Mouse (Mus musculus): Measurements from ENCODE around the gene Vrk2. TPM values are rescaled to one million over a fixed set of nuclear protein-coding genes. Genes with fewer than 3 reads are reported as not detected.

Vrk2 gene
- total RNA-seq, 2 experiments from 2014 or later: 2.3 to 5.0 TPM

DNA sequence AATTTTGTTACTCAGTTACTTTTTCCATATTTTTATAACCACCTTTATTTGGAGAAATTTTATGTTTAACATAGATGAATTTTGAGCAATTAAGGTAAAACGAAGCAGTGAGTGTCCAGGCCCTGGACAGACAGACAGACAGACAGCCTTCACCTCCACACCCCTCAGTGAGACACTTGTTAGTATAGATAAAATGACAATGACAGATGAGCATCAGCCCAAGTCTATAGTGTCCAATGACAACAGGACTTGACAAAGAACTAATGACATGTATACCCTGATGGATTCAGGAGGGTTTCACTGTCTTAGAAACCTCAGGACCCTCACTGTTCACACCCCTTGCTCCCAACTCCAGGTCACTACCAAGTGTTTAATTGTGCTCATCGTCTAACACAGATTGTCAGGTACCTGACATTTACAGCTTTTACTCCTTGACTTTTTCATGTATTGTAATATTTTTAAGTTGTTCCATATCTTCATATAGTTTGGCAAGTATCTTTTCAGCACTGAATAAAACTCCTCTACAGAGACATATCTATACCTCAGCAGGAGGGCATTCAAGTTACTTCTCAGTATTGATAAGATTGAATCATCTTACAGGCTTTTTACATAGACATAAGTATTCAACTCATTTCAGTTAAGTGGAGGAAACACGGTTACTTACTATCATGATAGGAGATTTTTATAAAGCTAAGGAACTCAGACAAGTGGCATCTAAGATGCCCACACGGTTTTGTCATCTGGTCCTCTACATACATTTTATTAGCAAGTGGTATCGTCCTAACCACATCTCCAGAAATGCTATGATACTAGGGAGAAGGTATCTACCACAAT, 60.6 kb downstream of the Vrk2 start:
- intact Hi-C loops (cut with DNase I): no loop called here

DNA sequence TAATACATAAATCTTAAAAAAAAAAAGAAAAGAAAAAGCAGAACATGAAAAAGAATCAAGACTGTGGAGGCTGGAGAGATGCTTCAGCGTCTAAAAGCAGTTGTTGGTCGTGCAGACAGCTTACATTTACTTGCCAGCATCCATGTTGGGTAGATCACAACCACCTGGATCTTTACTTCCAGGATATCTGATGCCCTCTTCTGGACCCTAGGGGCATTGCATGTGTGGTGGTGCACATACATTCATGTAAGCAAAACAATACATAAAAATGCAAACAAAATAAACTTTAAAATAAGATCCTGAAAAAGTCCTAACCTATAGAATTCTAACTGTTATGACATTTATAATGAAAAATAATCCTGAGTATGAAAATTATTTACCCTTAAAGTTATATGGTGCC, 66.9 kb downstream of the Vrk2 start:
- DNase-seq (ENCODE audit: extremely low spot score in 1 of 2, low spot score in 2 of 2): no peak
- intact Hi-C loops (cut with DNase I): no loop called here
- no peak overlapping the region for H3K4me3 ChIP-seq
- H3K27ac ChIP-seq: no peak overlapping the region
- no peak; the same call in 1 of the 2 replicates for TF ChIP-seq CTCF (IDR thresholded peaks at IDR 0.05)

More for the DNA sequence above, 60.6 kb downstream of the Vrk2 start:
- DNase-seq (ENCODE audit: extremely low spot score in 1 of 2, low spot score in 2 of 2): no peak
- Histone ChIP-seq H3K27ac (no peak overlapping the region), H3K4me3 (no peak overlapping the region)
- no peak for TF ChIP-seq CTCF (IDR thresholded peaks at IDR 0.05)

DNA sequence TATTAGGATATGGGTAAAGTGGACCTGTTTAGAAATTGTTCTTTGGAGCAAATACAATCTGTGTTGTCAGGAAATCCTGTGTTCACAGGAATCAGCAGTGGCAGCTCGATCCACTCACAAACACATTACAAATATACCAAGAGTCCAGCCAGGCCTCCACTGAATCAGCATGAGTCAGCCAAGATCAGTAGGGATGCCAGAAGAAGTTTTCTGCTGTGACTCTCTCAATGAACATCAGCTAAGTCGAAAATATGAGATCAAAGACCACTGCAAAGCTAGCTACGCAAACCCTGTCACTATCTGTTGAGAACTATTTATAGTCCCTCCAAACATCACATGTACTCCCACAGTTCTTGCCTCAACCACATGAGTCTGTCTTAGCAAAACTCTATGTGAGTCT, 74.8 kb downstream of the Vrk2 start:
- intact Hi-C loops (cut with DNase I): no loop called here
- no peak overlapping the region for H3K4me3 ChIP-seq
- no peak for TF ChIP-seq CTCF (IDR thresholded peaks at IDR 0.05)
- no peak overlapping the region for H3K27ac ChIP-seq
- DNase-seq (ENCODE audit: extremely low spot score in 1 of 2, low spot score in 2 of 2): no peak

DNA sequence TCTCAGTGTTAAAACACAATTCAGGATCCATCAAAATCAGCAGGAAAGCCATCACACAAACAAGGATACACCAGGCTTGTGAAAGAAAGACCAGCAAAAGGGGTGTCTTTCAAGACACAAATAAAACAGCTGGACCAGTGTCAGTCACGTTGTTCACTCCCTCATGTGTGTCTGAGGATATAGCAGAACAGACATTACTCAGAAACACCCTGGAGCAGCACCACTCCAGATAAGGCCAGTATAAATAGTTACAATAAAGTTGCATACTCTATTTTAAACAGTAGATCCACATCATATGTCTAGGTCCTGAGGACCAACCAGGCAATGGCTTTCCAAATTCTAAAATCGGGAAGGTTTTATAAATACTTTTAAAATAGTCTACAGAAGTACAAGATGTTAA, 77.7 kb downstream of the Vrk2 start:
- intact Hi-C loops (cut with DNase I): no loop called here
- no peak overlapping the region for H3K27ac ChIP-seq
- no peak for DNase-seq (ENCODE audit: extremely low spot score in 1 of 2, low spot score in 2 of 2)
- H3K4me3 ChIP-seq: no peak overlapping the region
- TF ChIP-seq CTCF (IDR thresholded peaks at IDR 0.05): no peak

DNA sequence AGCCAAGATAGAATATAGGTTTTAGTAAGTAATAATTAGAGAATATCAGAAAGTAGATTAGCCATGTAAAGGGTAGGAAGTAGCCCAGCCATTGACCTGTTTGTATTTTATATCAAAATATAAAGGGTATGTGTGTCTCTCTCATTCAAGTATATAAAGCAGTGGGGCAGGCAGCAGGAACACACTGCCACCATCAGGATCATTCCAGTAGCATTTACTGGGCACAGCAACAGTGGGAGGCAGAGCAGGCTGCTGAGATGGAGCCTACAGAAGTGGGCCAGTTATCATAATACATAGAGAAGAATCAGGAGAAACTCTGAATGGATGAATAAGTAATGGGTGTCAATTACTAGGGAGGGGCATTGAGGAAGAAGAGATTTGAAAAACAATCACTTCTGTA, 80.1 kb downstream of the Vrk2 start:
- H3K4me3 ChIP-seq: no peak overlapping the region
- no peak overlapping the region for H3K27ac ChIP-seq
- intact Hi-C loops (cut with DNase I): no loop called here
- DNase-seq (ENCODE audit: extremely low spot score in 1 of 2, low spot score in 2 of 2): no peak
- peak; percentile 3; the same call in 1 of the 2 replicates for TF ChIP-seq CTCF (IDR thresholded peaks at IDR 0.05)

DNA sequence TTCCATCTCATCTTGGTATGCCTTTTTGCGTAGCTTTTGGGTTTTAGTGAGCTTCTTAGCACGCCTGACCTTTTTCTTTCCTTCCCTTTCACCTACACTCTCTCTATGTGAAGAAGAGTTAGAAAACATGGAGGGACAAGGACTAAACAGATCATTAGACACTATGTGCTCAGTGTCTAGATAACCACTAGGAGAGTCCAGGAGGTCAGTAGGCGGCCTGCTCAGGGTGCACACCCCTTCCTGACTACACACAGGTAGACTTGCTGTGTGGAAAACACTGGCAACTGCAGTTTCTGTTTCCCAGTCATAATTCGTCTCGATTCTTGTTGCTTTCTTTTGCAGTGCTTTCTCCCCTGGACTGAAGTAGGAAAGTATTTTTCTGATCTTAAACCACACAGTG, 97.8 kb downstream of the Vrk2 start:
- H3K27ac ChIP-seq: no peak overlapping the region

DNA sequence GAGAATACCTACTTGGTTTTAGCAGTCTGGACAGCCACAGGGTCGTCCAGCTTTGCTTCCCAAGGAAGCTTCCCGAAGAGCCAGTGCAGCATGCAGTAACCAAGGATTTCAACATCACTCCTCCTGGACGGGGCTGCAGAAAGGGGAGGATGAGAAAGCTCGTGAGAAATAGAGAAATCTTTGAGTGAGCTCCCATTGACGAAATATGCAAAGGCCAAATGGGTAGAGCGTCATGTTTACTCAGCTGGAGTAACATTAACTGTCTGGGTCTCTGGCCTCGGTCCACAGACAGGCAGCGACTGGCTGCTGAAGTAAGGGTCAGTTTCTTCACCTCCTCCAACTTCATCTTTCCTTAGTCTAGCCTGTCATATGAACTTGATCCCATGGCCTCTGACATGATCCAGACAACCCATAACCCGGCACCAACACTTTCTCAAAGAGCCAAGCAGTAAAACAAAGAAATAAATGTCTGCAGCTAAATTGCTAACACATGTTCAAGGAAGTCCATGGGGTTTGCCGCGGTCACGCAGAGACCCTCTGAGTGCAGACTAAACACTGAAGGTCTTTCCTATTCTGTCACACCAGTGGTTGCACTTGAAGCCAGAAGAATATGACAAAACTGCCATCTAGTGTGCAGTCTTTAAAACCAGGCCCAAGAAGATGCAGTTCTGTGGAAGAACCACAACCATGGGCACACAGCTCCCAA, 103.9 kb downstream of the Vrk2 start:
- no peak overlapping the region for H3K27ac ChIP-seq
- peak; percentile 19 to 23 for DNase-seq (ENCODE audit: extremely low spot score in 1 of 2, low spot score in 2 of 2)
- intact Hi-C loops (cut with DNase I): loop anchor here (5.0 to 10.0 kb wide), 2 partner anchors 283 to 295 kb away; no protein-coding TSS in a partner anchor
- no peak overlapping the region for H3K4me3 ChIP-seq
- peak; percentile 65 for TF ChIP-seq CTCF (IDR thresholded peaks at IDR 0.05)

More for the DNA sequence above, 97.8 kb downstream of the Vrk2 start:
- no peak overlapping the region for H3K4me3 ChIP-seq
- no peak for DNase-seq (ENCODE audit: extremely low spot score in 1 of 2, low spot score in 2 of 2)
- intact Hi-C loops (cut with DNase I): loop anchor here (10.0 kb wide), 1 partner anchor 289 kb away; no protein-coding TSS in a partner anchor
- TF ChIP-seq CTCF (IDR thresholded peaks at IDR 0.05): no peak

DNA sequence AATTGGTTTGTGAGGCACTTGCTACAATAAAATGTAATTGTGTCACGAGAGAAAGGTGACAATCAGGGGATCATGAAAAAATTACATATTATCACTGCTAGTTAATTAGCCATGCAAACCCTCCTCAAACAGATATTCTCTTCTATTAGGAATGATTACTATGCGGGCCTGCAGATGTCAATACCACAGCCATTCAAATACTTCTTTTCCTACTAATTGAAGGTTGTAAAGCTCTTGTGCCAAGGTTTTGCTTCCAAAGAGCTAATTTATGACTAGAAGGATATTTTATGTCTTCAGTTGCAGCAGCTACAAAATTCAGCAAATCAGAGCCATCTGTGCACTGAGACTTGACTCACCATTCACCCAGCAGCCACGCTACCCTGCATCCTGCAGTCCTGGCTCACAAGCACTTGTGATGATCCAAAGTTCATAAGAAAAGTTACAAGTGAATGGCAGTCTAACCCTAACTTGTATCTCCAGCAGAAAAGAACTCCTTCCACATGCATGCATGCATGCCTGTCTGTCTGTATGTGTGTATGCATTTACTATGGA, 112.0 kb downstream of the Vrk2 start:
- Histone ChIP-seq H3K4me3 (no peak overlapping the region), H3K27ac (no peak overlapping the region)
- DNase-seq (ENCODE audit: extremely low spot score in 1 of 2, low spot score in 2 of 2): no peak
- intact Hi-C loops (cut with DNase I): no loop called here
- TF ChIP-seq CTCF (IDR thresholded peaks at IDR 0.05): no peak

DNA sequence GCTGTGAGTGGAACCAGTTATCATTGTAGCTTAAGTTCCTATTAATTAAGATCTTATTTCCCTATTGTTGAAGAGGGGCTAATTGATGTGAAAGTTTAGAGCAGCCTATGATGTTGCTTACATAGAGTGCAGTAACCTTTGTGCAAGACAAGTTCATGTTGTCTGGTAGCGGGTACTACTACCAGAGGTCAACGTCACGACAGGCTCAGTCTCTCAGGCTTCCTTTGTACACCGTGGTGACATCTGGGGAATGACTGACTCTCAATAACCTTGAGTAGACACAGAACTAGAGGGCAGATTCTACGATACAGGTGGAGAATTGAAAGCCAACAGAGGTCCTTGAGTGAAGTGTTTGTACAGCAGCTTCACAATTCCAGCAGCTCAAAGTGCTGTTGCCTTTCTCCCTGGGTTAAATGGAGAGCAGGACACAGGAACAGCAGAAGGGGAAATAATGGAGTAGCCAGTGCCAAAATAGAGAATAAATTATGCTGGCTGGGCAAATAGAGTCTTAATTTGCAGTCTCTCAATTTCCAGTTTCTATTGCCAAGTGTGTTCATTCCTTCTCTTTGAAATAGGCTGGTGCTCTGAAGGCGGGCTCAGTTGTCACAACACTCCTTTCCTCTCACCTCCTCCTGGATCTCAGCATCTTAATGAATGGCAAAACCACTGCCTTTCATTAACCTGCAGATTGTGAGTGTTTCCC, 116.6 kb downstream of the Vrk2 start:
- intact Hi-C loops (cut with DNase I): no loop called here
- TF ChIP-seq CTCF (IDR thresholded peaks at IDR 0.05): no peak
- Histone ChIP-seq H3K27ac (no peak overlapping the region), H3K4me3 (no peak overlapping the region)
- DNase-seq (ENCODE audit: extremely low spot score in 1 of 2, low spot score in 2 of 2): no peak

DNA sequence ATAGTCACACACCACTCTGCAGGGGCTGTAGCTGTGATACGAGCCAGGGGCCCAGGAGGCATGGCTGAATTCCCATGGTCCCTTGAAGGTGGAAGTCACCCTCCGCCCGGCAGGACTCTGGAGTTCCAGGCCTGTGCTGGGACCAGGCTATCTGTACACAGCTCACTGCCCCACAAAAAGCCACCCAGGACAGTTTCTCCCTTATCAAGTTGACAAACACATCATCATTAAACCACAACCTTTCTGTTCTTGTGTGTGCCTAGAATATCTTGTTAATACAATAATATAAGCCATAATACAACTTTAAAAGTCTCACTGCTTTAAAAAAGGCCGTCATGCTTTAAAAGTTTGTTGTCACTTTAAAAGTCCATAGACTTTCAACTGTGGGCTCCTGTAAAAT, 139.7 kb downstream of the Vrk2 start:
- intact Hi-C loops (cut with DNase I): no loop called here
- TF ChIP-seq CTCF (IDR thresholded peaks at IDR 0.05): no peak
- Histone ChIP-seq H3K4me3 (no peak overlapping the region), H3K27ac (no peak overlapping the region)
- DNase-seq (ENCODE audit: extremely low spot score in 1 of 2, low spot score in 2 of 2): no peak

DNA sequence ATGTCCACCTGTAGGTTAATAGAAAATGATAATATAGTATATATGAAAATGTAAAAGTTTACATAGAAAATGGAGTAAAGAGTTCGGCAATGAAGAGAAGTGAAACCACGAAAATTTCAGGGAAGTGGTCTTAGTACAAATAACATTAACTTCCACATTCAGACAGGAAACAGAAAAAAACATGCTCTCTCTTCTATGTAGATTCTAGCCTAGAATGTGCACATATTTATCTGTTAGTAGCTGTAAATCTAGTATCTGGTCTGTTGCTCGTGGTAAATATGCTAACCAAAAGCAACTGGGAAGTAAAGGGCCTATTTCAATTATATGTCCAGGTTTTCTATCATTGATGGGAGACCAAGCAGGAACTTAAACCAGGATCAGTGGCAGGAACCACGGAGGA, 141.1 kb downstream of the Vrk2 start:
- DNase-seq (ENCODE audit: extremely low spot score in 1 of 2, low spot score in 2 of 2): no peak
- intact Hi-C loops (cut with DNase I): no loop called here

DNA sequence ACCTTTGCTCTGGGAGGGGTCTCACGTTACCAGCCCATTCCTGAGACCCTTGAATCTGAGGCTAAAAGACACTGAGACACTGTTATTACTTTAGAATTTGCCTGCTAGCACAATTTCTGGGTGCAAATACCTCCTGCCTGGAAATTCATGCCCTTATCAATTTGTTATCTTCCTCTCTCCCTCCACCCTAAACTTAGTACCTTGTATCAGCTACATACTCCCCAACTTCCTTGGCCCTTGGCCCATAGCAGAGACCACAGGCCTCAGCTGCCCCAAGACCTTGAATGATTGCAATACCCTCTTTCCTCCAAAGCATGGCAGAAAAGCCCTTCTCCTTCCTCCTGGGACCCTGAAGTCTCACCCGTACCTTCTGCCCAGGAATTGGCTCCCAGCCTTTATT, 142.6 kb downstream of the Vrk2 start:
- DNase-seq (ENCODE audit: extremely low spot score in 1 of 2, low spot score in 2 of 2): no peak
- TF ChIP-seq CTCF (IDR thresholded peaks at IDR 0.05): no peak
- no peak overlapping the region for H3K4me3 ChIP-seq
- intact Hi-C loops (cut with DNase I): no loop called here
- no peak overlapping the region for H3K27ac ChIP-seq

More for the DNA sequence above, 141.1 kb downstream of the Vrk2 start:
- no peak overlapping the region for H3K4me3 ChIP-seq
- no peak for TF ChIP-seq CTCF (IDR thresholded peaks at IDR 0.05)
- no peak overlapping the region for H3K27ac ChIP-seq
